Mouse (Mus musculus) ES-E14 (cell line): Measurements from ENCODE around the gene Foxn3. TPM values are rescaled to one million over a fixed set of nuclear protein-coding genes. Genes with fewer than 3 reads are reported as not detected.

Experiments used
- DNase-seq: peaks from one replicate; pipeline ENCODE4 v3.0.0-alpha.2; 2013; ENCODE audit warnings: low read depth, low spot score
- H3K27ac ChIP-seq: 2 replicates; pipeline ENCODE4 v1.5.1; 2012; ENCODE audit warnings: low read depth, mild to moderate bottlenecking, low read length, moderate library complexity, mixed read lengths; ENCODE audit not compliant: poor library complexity, insufficient read depth, severe bottlenecking
- H3K36me3 ChIP-seq: 2 replicates; pipeline ENCODE4 v1.6.1; 2012; ENCODE audit warnings: mild to moderate bottlenecking, low read length, moderate library complexity, mixed read lengths; ENCODE audit not compliant: control insufficient read depth, poor library complexity, insufficient read depth, severe bottlenecking
- H3K4me1 ChIP-seq, 2 experiments: fragments of 150-350 bp in 1 of 2; sonication (generic) in 1 of 2; 2 replicates each; pipeline ENCODE4 v1.6.1; 2012; ENCODE audit warnings: low read length in 2 of 2, mild to moderate bottlenecking in 1 of 2, mixed read lengths in 1 of 2; ENCODE audit not compliant: control insufficient read depth in 2 of 2, insufficient read depth in 2 of 2, poor library complexity in 1 of 2
- H3K4me3 ChIP-seq, 2 experiments: fragments of 150-350 bp in 1 of 2; sonication (generic) in 1 of 2; 2 replicates each; pipeline ENCODE4 v1.5.1; 2012; ENCODE audit warnings: low read length in 2 of 2, low read depth in 1 of 2, mild to moderate bottlenecking in 1 of 2, mixed read lengths in 1 of 2; ENCODE audit not compliant: insufficient read depth in 1 of 2, poor library complexity in 1 of 2, severe bottlenecking in 1 of 2
- H3K9ac ChIP-seq: 2 replicates; pipeline ENCODE4 v1.6.1; 2012; ENCODE audit warnings: low read depth, mild to moderate bottlenecking, low read length, mixed read lengths; ENCODE audit not compliant: poor library complexity, insufficient read depth, severe bottlenecking
- H3K9me3 ChIP-seq: fragments of 150-350 bp; sonication (generic); 2 replicates; pipeline ENCODE4 v1.6.1; 2012; ENCODE audit warnings: low read depth, mild to moderate bottlenecking, low read length; ENCODE audit not compliant: control insufficient read depth, insufficient read depth
- CHD2 ChIP-seq: IDR thresholded peaks from 2 replicates; pipeline ENCODE4 v1.6.1; 2014; ENCODE audit warnings: mild to moderate bottlenecking, low read depth, low read length, inconsistent platforms
- HCFC1 ChIP-seq: IDR thresholded peaks from 2 replicates; pipeline ENCODE4 v1.6.1; 2012; ENCODE audit warnings: low read length, inconsistent platforms, borderline replicate concordance; ENCODE audit not compliant: insufficient read depth
- MAFK ChIP-seq: IDR thresholded peaks from 2 replicates; pipeline ENCODE4 v1.6.1; 2014; ENCODE audit warnings: mild to moderate bottlenecking, low read depth, low read length, inconsistent platforms; ENCODE audit not compliant: insufficient read depth
- ZC3H11A ChIP-seq: IDR thresholded peaks from 2 replicates; pipeline ENCODE4 v1.6.1; 2012; ENCODE audit warnings: low read depth, mild to moderate bottlenecking, inconsistent platforms, low read length, borderline replicate concordance
- ZNF384 ChIP-seq: IDR thresholded peaks from 2 replicates; pipeline ENCODE4 v1.6.1; 2012; ENCODE audit warnings: low read depth, low read length, inconsistent platforms
- in situ Hi-C, 2 experiments: fragments of 600-800 bp; cut with MboI; formaldehyde crosslinking; loops; one replicate each; pipeline ENCODE4 v1.15.1; 2025; ENCODE audit warnings: low sequenced_read_pairs in 2 of 2, inconsistent platforms in 1 of 2; ENCODE audit not compliant: unreplicated experiment in 2 of 2
- total RNA-seq: library from RNA; depleted of rRNA; stranded (reverse); fragments of 300-350 nt; gene quantifications from 2 replicates; pipeline ENCODE4 v1.2.3, GENCODE M21; 2012

Foxn3 gene
- total RNA-seq, 1 experiment, result 34.6 TPM

- Histone ChIP-seq H3K36me3 (no peaks in the 10 kb centered on the region), H3K27ac (no peak overlapping the region), H3K4me1 (no peaks in the 10 kb centered on the region), H3K9me3 (no peaks in the 10 kb centered on the region), H3K9ac (no peak overlapping the region), H3K4me3 (no peak overlapping the region)
- DNase-seq, result no peak
- TF ChIP-seq ZC3H11A, result no peak
- TF ChIP-seq MAFK, result no peak
- no peak for TF ChIP-seq CHD2
- in situ Hi-C loops, result no loop called here
Measured at GRCm38 (mm10) chr12:99549811-99550210, 13.6 kb downstream of the Foxn3 start.

- H3K9ac ChIP-seq, result no peak overlapping the region
- TF ChIP-seq ZNF384 (no peak), HCFC1 (no peak), MAFK (no peak), ZC3H11A (no peak), CHD2 (no peak)
- no peak for DNase-seq
- no peak overlapping the region for H3K4me3 ChIP-seq
- H3K4me1 ChIP-seq, result no peaks in the 10 kb centered on the region
- no peaks in the 10 kb centered on the region for H3K9me3 ChIP-seq
- H3K27ac ChIP-seq, result no peak overlapping the region
- in situ Hi-C loops, result no loop called here
- no peaks in the 10 kb centered on the region for H3K36me3 ChIP-seq
Measured at GRCm38 (mm10) chr12:99548419-99548818, 15.0 kb downstream of the Foxn3 start.

GRCm38 (mm10) chr12:99547295-99547694 lies 16.1 kb downstream of the Foxn3 start:
- no peak overlapping the region for H3K4me3 ChIP-seq
- in situ Hi-C loops, result no loop called here

GRCm38 (mm10) chr12:99545270-99545770 lies 18.1 kb downstream of the Foxn3 start:
- TF ChIP-seq ZNF384 (no peak), MAFK (no peak), ZC3H11A (no peak), HCFC1 (no peak), CHD2 (no peak)
- H3K4me1 ChIP-seq, result no peaks in the 10 kb centered on the region
- no peak overlapping the region for H3K4me3 ChIP-seq
- H3K27ac ChIP-seq, result no peak overlapping the region
- no peak overlapping the region for H3K9ac ChIP-seq
- no peak for DNase-seq
- in situ Hi-C loops, result no loop called here
- no peaks in the 10 kb centered on the region for H3K9me3 ChIP-seq
- H3K36me3 ChIP-seq, result no peaks in the 10 kb centered on the region

More at GRCm38 (mm10) chr12:99547295-99547694, 16.1 kb downstream of the Foxn3 start:
- DNase-seq, result no peak
- no peak overlapping the region for H3K9ac ChIP-seq
- no peak for TF ChIP-seq ZC3H11A
- TF ChIP-seq CHD2, result no peak
- peak; percentile 91 for TF ChIP-seq MAFK
- TF ChIP-seq ZNF384, result no peak
- no peak for TF ChIP-seq HCFC1
- no peaks in the 10 kb centered on the region for H3K9me3 ChIP-seq
- H3K4me1 ChIP-seq, result no peaks in the 10 kb centered on the region
- H3K36me3 ChIP-seq, result no peaks in the 10 kb centered on the region
- H3K27ac ChIP-seq, result no peak overlapping the region

- Histone ChIP-seq H3K4me1 (no peaks in the 10 kb centered on the region), H3K9me3 (no peaks in the 10 kb centered on the region), H3K36me3 (no peaks in the 10 kb centered on the region), H3K9ac (no peak overlapping the region), H3K4me3 (no peak overlapping the region), H3K27ac (no peak overlapping the region)
- TF ChIP-seq ZNF384 (no peak), MAFK (no peak), HCFC1 (no peak), ZC3H11A (no peak), CHD2 (no peak)
- in situ Hi-C loops, result no loop called here
- DNase-seq, result no peak
Measured at GRCm38 (mm10) chr12:99544262-99545128, 18.9 kb downstream of the Foxn3 start.
